Mouse (Mus musculus): ENCODE measurements around the gene Lcn9.

DNA sequence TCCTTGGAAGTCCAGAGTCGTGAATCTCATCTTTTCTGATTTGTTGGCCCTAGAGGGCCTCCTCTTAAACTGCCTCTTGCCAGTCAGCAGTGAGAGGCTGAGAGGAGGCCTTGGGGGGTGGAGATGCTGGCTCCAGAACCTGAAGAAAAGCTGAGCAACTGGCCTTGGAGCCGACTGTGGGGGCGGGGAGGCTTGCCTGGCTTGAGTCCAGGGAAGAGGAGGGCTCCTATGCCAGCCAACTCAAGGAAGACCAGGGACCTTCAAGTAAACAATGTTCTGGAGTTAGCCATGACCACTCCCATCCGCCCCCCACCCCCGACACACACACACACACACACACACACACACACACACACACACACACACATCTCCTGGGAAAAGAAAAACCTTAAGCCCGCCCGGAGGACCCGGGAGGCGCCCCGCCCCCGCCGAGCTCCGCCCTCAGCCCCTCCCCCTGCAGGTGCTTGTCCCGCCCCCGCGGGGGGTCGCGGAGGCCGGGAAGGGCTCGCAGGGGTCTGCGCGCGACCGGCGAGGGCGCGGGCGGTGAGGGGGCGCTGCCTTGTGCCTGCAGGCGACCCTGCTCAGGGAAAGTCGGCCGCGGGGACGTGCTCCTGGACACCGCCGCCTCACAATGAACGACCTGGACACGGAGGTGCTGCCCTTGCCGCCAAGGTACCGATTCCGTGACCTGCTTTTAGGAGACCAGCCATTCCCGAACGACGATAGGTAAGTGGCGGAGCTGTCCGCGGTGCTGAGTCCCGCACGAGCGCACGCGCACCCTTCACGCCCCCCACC, 40.6 kb downstream of the Lcn9 start, which contains the start of gene Kcnt1:
- no peak for TF ChIP-seq CTCF (IDR thresholded peaks at IDR 0.05; ENCODE audit: borderline replicate concordance, insufficient read depth, low read depth, low read length)
- TF ChIP-seq POLR2A (IDR thresholded peaks at IDR 0.05; ENCODE audit: borderline replicate concordance, insufficient read depth, low read length) = no peak

Measured in cerebellum, adult 2 months (tissue).